Mouse (Mus musculus): ENCODE measurements around the gene Nhej1. TPM values are rescaled to one million over a fixed set of nuclear protein-coding genes. Genes with fewer than 3 reads are reported as not detected.

The Nhej1 gene
- polyA plus RNA-seq, 1 experiment from 2014 or later, result 6.6 TPM

DNA sequence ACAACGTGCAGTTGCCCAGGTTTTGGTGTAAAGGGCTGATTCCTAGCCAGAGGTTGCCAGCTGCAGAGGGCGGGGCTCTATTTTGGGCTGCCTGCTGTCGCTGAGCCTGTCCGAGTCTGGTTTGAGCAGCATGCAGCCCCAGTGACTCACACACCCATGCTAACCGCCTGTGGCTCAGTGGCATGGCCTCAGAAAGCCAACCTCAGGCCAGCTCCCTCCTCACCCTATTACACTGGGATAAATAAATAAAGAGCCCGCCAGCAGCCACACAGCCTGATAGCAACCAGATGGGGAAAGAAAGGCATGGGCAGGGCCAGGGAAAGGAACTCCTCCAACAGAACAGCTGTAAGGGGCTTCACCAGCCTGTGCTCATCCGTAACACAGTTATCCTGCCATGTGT, 84.6 kb downstream of the Nhej1 start:
- TF ChIP-seq EP300 (IDR thresholded peaks at IDR 0.05), result no peak
- TF ChIP-seq CTCF (IDR thresholded peaks at IDR 0.05), result no peak
- 30% methylated on average over 7 of the region's 7 CpGs for WGBS
- H3K9ac ChIP-seq (replicated peaks; ENCODE audit: low read depth), result no peak overlapping the region
- no peak overlapping the region for H3K4me2 ChIP-seq (replicated peaks; ENCODE audit: low read depth, low read length)
- no peak for DNase-seq (ENCODE audit: low spot score)
- peak; percentile 26 for ATAC-seq
- no peaks in the 10 kb centered on the region for H3K27me3 ChIP-seq (replicated peaks; ENCODE audit: insufficient read depth, low read length)
- no peaks in the 10 kb centered on the region for H3K4me1 ChIP-seq (ENCODE audit: insufficient read depth, low read depth, low read length)
- no peak overlapping the region for H3K4me3 ChIP-seq (ENCODE audit: low read depth, low read length)
- no peak overlapping the region for H3K27ac ChIP-seq (ENCODE audit: low read length)
- no peaks in the 10 kb centered on the region for H3K36me3 ChIP-seq (ENCODE audit: insufficient read depth, low read length)
- no peaks in the 10 kb centered on the region for H3K9me3 ChIP-seq (ENCODE audit: low read length)

DNA sequence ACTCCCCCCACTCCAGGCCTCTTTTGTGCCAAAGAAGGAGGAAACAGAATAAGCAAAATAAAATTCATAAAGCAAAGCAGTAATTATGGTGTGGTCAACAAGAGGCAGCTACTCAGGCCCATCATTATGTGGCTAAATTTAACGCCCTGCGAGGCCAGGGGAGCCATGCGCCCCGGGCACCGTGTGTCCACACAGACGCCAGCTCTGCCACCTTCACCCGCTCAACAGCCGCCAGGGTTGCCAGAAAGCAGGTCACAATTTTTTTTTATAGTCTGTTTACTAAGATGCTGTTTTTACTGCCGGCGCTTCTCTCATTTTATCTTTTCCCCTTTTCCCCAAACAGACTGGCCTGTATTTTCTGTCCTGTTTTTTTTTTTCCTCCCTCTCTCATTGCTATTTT, 93.0 kb downstream of the Nhej1 start:
- no peak overlapping the region for H3K27ac ChIP-seq (ENCODE audit: low read length)
- DNase-seq (ENCODE audit: low spot score) (no peak), ATAC-seq (no peak)
- H3K4me3 ChIP-seq (ENCODE audit: low read depth, low read length), result no peak overlapping the region
- no peaks in the 10 kb centered on the region for H3K4me1 ChIP-seq (ENCODE audit: insufficient read depth, low read depth, low read length)
- TF ChIP-seq CTCF (IDR thresholded peaks at IDR 0.05) (no peak), EP300 (IDR thresholded peaks at IDR 0.05) (no peak)
- 88% methylated on average over 10 of the region's 10 CpGs for WGBS
- no peaks in the 10 kb centered on the region for H3K36me3 ChIP-seq (ENCODE audit: insufficient read depth, low read length)
- H3K27me3 ChIP-seq (replicated peaks; ENCODE audit: insufficient read depth, low read length), result no peaks in the 10 kb centered on the region
- H3K9ac ChIP-seq (replicated peaks; ENCODE audit: low read depth), result no peak overlapping the region
- H3K9me3 ChIP-seq (ENCODE audit: low read length), result no peaks in the 10 kb centered on the region
- H3K4me2 ChIP-seq (replicated peaks; ENCODE audit: low read depth, low read length), result no peak overlapping the region

DNA sequence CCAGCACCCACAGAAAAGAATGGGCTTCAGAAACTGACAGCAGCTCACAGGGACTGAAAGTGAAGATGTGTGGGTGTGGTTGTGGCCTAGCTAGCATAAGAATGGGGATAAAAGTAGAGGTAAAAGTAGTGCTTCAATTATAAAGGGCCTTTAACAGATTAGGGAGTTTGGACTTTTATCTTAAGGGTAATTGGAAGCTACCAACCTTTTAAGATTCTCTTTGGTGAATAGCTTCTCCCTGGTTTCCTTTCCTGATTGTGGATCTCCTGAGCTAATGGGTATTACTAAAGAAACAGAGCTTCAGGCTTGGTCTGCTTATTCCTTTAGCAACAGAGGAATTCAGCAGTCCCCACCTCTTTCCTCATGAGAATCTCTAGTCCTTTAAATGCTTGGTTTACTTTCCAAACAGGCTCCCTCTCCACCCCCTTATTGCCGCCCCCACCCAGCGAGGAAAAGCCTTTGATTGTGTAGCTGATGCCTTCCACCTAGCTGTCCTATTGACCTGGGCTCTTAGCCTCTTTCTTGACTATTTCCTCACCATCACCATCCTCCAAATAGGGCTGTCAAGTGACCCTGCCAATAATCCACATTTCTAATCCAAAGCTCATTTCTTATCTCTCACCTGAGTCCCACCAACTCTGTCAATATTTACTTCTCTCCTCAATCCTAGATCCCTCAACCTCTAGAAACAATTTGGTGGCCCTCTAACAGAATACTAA, 97.8 kb downstream of the Nhej1 start:
- Histone ChIP-seq H3K9me3 (ENCODE audit: low read length) (no peaks in the 10 kb centered on the region), H3K4me1 (ENCODE audit: insufficient read depth, low read depth, low read length) (no peaks in the 10 kb centered on the region), H3K27ac (ENCODE audit: low read length) (no peak overlapping the region), H3K4me3 (ENCODE audit: low read depth, low read length) (no peak overlapping the region), H3K36me3 (ENCODE audit: insufficient read depth, low read length) (no peaks in the 10 kb centered on the region), H3K4me2 (replicated peaks; ENCODE audit: low read depth, low read length) (no peak overlapping the region), H3K9ac (replicated peaks; ENCODE audit: low read depth) (no peak overlapping the region), H3K27me3 (replicated peaks; ENCODE audit: insufficient read depth, low read length) (no peaks in the 10 kb centered on the region)
- no peak for DNase-seq (ENCODE audit: low spot score)
- WGBS, result 37% methylated on average over 2 of the region's 2 CpGs
- ATAC-seq, result no peak
- TF ChIP-seq CTCF (IDR thresholded peaks at IDR 0.05) (no peak), EP300 (IDR thresholded peaks at IDR 0.05) (no peak)

DNA sequence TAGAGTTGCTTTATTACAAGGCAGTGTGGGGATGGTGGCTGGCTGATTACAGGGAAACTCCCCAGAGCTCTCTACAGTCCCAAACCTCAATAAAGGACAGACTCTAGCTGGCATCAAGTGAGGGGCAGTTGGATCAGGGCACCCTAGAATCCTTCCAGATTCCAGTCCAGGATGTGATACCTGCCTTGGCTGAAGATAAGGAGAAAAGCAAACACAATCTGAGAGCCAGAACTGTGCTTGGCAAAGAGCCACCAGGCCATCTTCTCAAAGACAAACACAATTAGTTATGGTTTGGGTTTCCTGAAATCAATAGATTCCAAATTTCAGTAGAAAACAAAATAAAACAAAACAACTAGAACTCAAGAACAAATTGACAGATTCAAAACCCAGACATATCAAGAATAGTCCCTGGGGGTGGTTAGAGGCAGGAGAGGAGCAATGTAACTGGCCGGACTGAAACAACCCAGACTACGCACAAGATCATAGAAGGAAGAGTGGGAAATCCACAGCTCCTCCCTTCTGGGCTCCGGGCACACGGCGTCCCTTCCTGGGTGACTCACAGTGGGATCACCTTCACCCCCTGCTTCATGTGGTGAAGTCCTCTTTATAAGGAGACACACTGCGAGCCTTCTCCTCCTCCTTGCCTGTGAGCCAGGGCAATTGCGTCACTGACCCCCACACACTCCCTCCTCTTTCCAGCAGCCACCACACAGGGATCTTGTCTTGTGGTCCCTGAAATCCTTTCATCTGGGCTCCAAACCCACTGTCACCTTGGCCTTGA, 100.4 kb downstream of the Nhej1 start:
- no peaks in the 10 kb centered on the region for H3K4me1 ChIP-seq (ENCODE audit: insufficient read depth, low read depth, low read length)
- no peaks in the 10 kb centered on the region for H3K36me3 ChIP-seq (ENCODE audit: insufficient read depth, low read length)
- no peak overlapping the region for H3K4me3 ChIP-seq (ENCODE audit: low read depth, low read length)
- DNase-seq (ENCODE audit: low spot score), result peak; percentile 18
- H3K4me2 ChIP-seq (replicated peaks; ENCODE audit: low read depth, low read length), result no peak overlapping the region
- H3K27ac ChIP-seq (ENCODE audit: low read length), result no peak overlapping the region
- TF ChIP-seq CTCF (IDR thresholded peaks at IDR 0.05) (no peak), EP300 (IDR thresholded peaks at IDR 0.05) (peak; percentile 32; the same call in 1 of the 2 replicates)
- ATAC-seq, result peak; percentile 57
- no peaks in the 10 kb centered on the region for H3K9me3 ChIP-seq (ENCODE audit: low read length)
- WGBS, result 41% methylated on average over 7 of the region's 7 CpGs
- no peak overlapping the region for H3K9ac ChIP-seq (replicated peaks; ENCODE audit: low read depth)
- no peaks in the 10 kb centered on the region for H3K27me3 ChIP-seq (replicated peaks; ENCODE audit: insufficient read depth, low read length)

DNA sequence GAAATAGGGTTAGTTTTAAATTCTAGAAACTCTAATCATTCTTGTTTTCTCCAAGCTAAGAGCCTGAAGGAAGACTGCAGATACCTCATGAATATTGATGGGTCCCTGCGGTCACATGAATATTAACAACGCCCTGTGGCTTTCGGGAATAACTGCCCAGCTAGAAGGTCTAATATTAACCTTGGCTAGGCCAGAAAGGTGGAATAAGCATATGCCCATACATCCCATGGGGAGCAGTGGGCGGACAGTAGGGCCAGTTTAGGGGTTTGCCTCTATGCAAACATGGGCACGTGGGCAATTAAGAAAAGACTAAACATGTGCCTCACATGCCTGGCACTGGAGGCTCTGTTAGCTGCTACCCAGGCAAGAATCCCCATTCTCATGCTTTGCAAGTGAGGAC, 102.8 kb downstream of the Nhej1 start:
- Histone ChIP-seq H3K27ac (ENCODE audit: low read length) (no peak overlapping the region), H3K4me3 (ENCODE audit: low read depth, low read length) (no peak overlapping the region), H3K9ac (replicated peaks; ENCODE audit: low read depth) (no peak overlapping the region), H3K9me3 (ENCODE audit: low read length) (no peaks in the 10 kb centered on the region), H3K27me3 (replicated peaks; ENCODE audit: insufficient read depth, low read length) (no peaks in the 10 kb centered on the region), H3K36me3 (ENCODE audit: insufficient read depth, low read length) (no peaks in the 10 kb centered on the region), H3K4me2 (replicated peaks; ENCODE audit: low read depth, low read length) (no peak overlapping the region), H3K4me1 (ENCODE audit: insufficient read depth, low read depth, low read length) (no peaks in the 10 kb centered on the region)
- ATAC-seq (no peak), DNase-seq (ENCODE audit: low spot score) (no peak)
- no peak for TF ChIP-seq EP300 (IDR thresholded peaks at IDR 0.05)
- TF ChIP-seq CTCF (IDR thresholded peaks at IDR 0.05), result no peak
- WGBS, result 75% methylated on average over 5 of the region's 5 CpGs

DNA sequence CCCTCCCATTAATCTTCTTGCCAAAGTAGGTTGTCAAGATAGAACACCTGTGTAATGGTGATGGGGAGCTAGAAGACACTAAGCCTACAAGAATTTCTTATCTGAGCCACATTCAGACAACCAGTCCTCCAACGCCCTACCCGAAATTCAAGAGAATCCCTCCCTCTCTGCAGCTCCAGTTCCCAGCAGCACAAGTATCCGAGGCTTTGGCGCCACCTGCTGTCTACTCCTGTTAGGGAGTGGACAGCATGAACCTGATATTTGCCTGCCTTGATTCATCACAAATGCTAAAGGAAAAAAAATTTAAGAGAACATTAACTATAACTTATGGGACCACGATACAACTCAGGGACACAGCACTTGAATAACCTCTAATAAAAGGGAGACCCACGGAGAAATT, 108.2 kb downstream of the Nhej1 start:
- no peak for TF ChIP-seq EP300 (IDR thresholded peaks at IDR 0.05)
- peak; percentile 92 for TF ChIP-seq CTCF (IDR thresholded peaks at IDR 0.05)
- ATAC-seq, result peak; percentile 73

More for the DNA sequence above, 108.2 kb downstream of the Nhej1 start:
- Histone ChIP-seq H3K27me3 (replicated peaks; ENCODE audit: insufficient read depth, low read length) (no peaks in the 10 kb centered on the region), H3K9me3 (ENCODE audit: low read length) (no peaks in the 10 kb centered on the region), H3K36me3 (ENCODE audit: insufficient read depth, low read length) (no peaks in the 10 kb centered on the region), H3K4me2 (replicated peaks; ENCODE audit: low read depth, low read length) (no peak overlapping the region), H3K4me1 (ENCODE audit: insufficient read depth, low read depth, low read length) (peaks cover 6% of the 10 kb centered on the region; the same call in 1 of the 2 replicates), H3K4me3 (ENCODE audit: low read depth, low read length) (no peak overlapping the region), H3K9ac (replicated peaks; ENCODE audit: low read depth) (no peak overlapping the region), H3K27ac (ENCODE audit: low read length) (no peak overlapping the region)
- WGBS, result 3% methylated on average over 6 of the region's 6 CpGs
- peak; percentile 88 for DNase-seq (ENCODE audit: low spot score)

Data from lung, postnatal 0 days (tissue).